Comparison of ENCODE assay signal across 8 mouse cellular contexts in genomic region chr8:83573140-83573875, GRCm38 (mm10). TPM values are rescaled to one million over a fixed set of nuclear protein-coding genes. Genes with fewer than 3 reads are reported as not detected.
DNase-seq lines count a peak whose midpoint lies in the region; ATAC-seq and TF ChIP-seq lines count a peak whose summit lies in the region.

No protein-coding gene starts in this region.

- ATAC-seq in forebrain, postnatal 0 days: no peak

- no peaks in the 10 kb centered on the region for H3K9me3 ChIP-seq in forebrain, postnatal 0 days (ENCODE audit: low read length)

- H3K4me3 ChIP-seq in macrophage (ENCODE audit: inconsistent target): no peak overlapping the region
- no peak overlapping the region for H3K4me3 ChIP-seq in forebrain, postnatal 0 days (ENCODE audit: low read depth, low read length)

- peak; percentile 65 for DNase-seq in gastrocnemius, postnatal 25 days
- no peak for DNase-seq in gastrocnemius, adult 8-10 months (ENCODE audit: low spot score in 2 of 2)
- DNase-seq in CD4-positive helper T cell, adult 2 months (ENCODE audit: low read depth, low spot score): peak; percentile 86
- peak; percentile 16 for DNase-seq in cerebellum, adult 8-10 months
- peak; percentile 89 for DNase-seq in induced T-regulatory cell, adult 2 months (ENCODE audit: low read depth)
- DNase-seq in thymus, postnatal 4 days: peak; percentile 71
- no peak for DNase-seq in forebrain, postnatal 0 days

- no peak for TF ChIP-seq CTCF in forebrain, postnatal 0 days (IDR thresholded peaks at IDR 0.05; ENCODE audit: low read depth)

- H3K36me3 ChIP-seq in macrophage (ENCODE audit: inconsistent target): peaks cover 9% of the 10 kb centered on the region; the same call in 1 of the 2 replicates
- H3K36me3 ChIP-seq in forebrain, postnatal 0 days (ENCODE audit: insufficient read depth): peaks cover 38% of the 10 kb centered on the region

- no peak overlapping the region for H3K4me2 ChIP-seq in forebrain, postnatal 0 days (ENCODE audit: low read depth)

- H3K27ac ChIP-seq in macrophage: peak overlapping the region; percentile 22
- H3K27ac ChIP-seq in forebrain, postnatal 0 days (ENCODE audit: low read depth, low read length): no peak overlapping the region

- no peak overlapping the region for H3K9ac ChIP-seq in forebrain, postnatal 0 days

- peaks cover 88% of the 10 kb centered on the region for H3K79me2 ChIP-seq in macrophage (ENCODE audit: inconsistent target)

- 36% methylated on average over 18 of the region's 18 CpGs for WGBS in macrophage (ENCODE audit: missing documents)
- WGBS in forebrain, postnatal 0 days: 84% methylated on average over 18 of the region's 18 CpGs

- H3K4me1 ChIP-seq in forebrain, postnatal 0 days (ENCODE audit: insufficient read depth): 0 out of 2 replicates have a peak, but pooled peaks cover 3% of the 10 kb centered on the region

- H3K27me3 ChIP-seq in forebrain, postnatal 0 days (ENCODE audit: insufficient read depth, low read length): no peaks in the 10 kb centered on the region

RNA-seq across cellular contexts. Expression of gene Ndufb7, which starts 6.8 kb away (rescaled TPM):
- 100 to 1,000 TPM; 349 to 360 TPM for total RNA-seq in gastrocnemius, postnatal 25 days (2021)
- 100 to 1,000 TPM; 262 to 329 (median 295) TPM for total RNA-seq in gastrocnemius, adult 8-10 months (2022)
- total RNA-seq in macrophage (2018; cell fraction: chromatin; rRNA removed): 10 to 100 TPM in 14 of 26 experiments, 1 to 10 TPM in 12; 2.4 to 33.3 (median 11.9) TPM
- total RNA-seq in macrophage (2018; cell fraction: cytosol; rRNA removed): 100 to 1,000 TPM in 24 of 26 experiments, 10 to 100 TPM in 2; 91.0 to 158 (median 119) TPM
- total RNA-seq in macrophage (2018; cell fraction: nucleus; rRNA removed): 10 to 100 TPM; 14.6 to 51.3 (median 25.8) TPM
- 83.2 to 159 TPM (median 130 TPM) in 3 replicates for polyA plus RNA-seq in macrophage (2018)
- total RNA-seq in forebrain, postnatal 0 days (2014; rRNA removed): 155 and 262 TPM in 2 replicates
- polyA plus RNA-seq in forebrain, postnatal 0 days (2015; fragmentation: Nextera tagmentation; extraction: Ambion mirVana): 392 and 492 TPM in 2 replicates

RNA-seq across cellular contexts. Expression of gene Tecr, which starts 34.5 kb away (rescaled TPM):
- 100 to 1,000 TPM; 313 to 489 TPM for total RNA-seq in gastrocnemius, postnatal 25 days (2021)
- 100 to 1,000 TPM; 461 to 506 (median 481) TPM for total RNA-seq in gastrocnemius, adult 8-10 months (2022)
- 100 to 1,000 TPM in 8 of 26 experiments, 10 to 100 TPM in 16, 1 to 10 TPM in 2; 6.4 to 139 (median 77.5) TPM for total RNA-seq in macrophage (2018; cell fraction: chromatin; rRNA removed)
- 100 to 1,000 TPM; 112 to 179 (median 144) TPM for total RNA-seq in macrophage (2018; cell fraction: cytosol; rRNA removed)
- total RNA-seq in macrophage (2018; cell fraction: nucleus; rRNA removed): 100 to 1,000 TPM in 13 of 26 experiments, 10 to 100 TPM in 13; 19.4 to 204 (median 102) TPM
- 128 to 166 TPM (median 160 TPM) in 3 replicates for polyA plus RNA-seq in macrophage (2018)
- total RNA-seq in forebrain, postnatal 0 days (2014; rRNA removed): 762 and 857 TPM in 2 replicates
- 1,089 and 1,117 TPM in 2 replicates for polyA plus RNA-seq in forebrain, postnatal 0 days (2015; fragmentation: Nextera tagmentation; extraction: Ambion mirVana)

RNA-seq across cellular contexts. Expression of gene Dnajb1, which starts 34.7 kb away (rescaled TPM):
- total RNA-seq in gastrocnemius, postnatal 25 days (2021): 1 to 10 TPM; 4.6 to 6.0 TPM
- total RNA-seq in gastrocnemius, adult 8-10 months (2022): 1 to 10 TPM; 3.6 to 7.9 (median 3.8) TPM
- 10 to 100 TPM in 1 of 26 experiments, 1 to 10 TPM in 25; 1.3 to 11.5 (median 5.2) TPM for total RNA-seq in macrophage (2018; cell fraction: chromatin; rRNA removed)
- total RNA-seq in macrophage (2018; cell fraction: cytosol; rRNA removed): 10 to 100 TPM; 13.7 to 26.4 (median 19.9) TPM
- 10 to 100 TPM in 6 of 26 experiments, 1 to 10 TPM in 20; 3.9 to 13.8 (median 8.0) TPM for total RNA-seq in macrophage (2018; cell fraction: nucleus; rRNA removed)
- 13.5 to 19.5 TPM (median 18.1 TPM) in 3 replicates for polyA plus RNA-seq in macrophage (2018)
- total RNA-seq in forebrain, postnatal 0 days (2014; rRNA removed): 41.2 and 46.6 TPM in 2 replicates
- 40.7 and 65.1 TPM in 2 replicates for polyA plus RNA-seq in forebrain, postnatal 0 days (2015; fragmentation: Nextera tagmentation; extraction: Ambion mirVana)

RNA-seq across cellular contexts. Expression of gene Olfr370, which starts 37.7 kb away (rescaled TPM):
- total RNA-seq in gastrocnemius, postnatal 25 days (2021): not detected
- total RNA-seq in gastrocnemius, adult 8-10 months (2022): not detected
- total RNA-seq in macrophage (2018; cell fraction: chromatin; rRNA removed): not detected
- not detected for total RNA-seq in macrophage (2018; cell fraction: cytosol; rRNA removed)
- not detected for total RNA-seq in macrophage (2018; cell fraction: nucleus; rRNA removed)
- not detected in 3 replicates for polyA plus RNA-seq in macrophage (2018)
- total RNA-seq in forebrain, postnatal 0 days (2014; rRNA removed): not detected in 2 replicates
- polyA plus RNA-seq in forebrain, postnatal 0 days (2015; fragmentation: Nextera tagmentation; extraction: Ambion mirVana): 0.04 TPM in 1 of 2 replicates, not detected in the other

Comparison
In these comparisons a context has a peak if more than half of its experiments do, and no peak if none do; other contexts are left out.
1. DNase-seq: peak in gastrocnemius, postnatal 25 days (single experiment), CD4-positive helper T cell, adult 2 months (single experiment), cerebellum, adult 8-10 months (single experiment), induced T-regulatory cell, adult 2 months (single experiment) and thymus, postnatal 4 days (single experiment); none in gastrocnemius, adult 8-10 months (0 of 2) and forebrain, postnatal 0 days (single experiment).